Mouse (Mus musculus) gastrocnemius, postnatal 10 days (tissue): Measurements from ENCODE around the gene Krtap16-1. TPM values are rescaled to one million over a fixed set of nuclear protein-coding genes. Genes with fewer than 3 reads are reported as not detected.

Experiments used
- DNase-seq: peaks from one replicate; pipeline ENCODE4 v3.0.0; 2021; ENCODE audit warnings: mixed read lengths
- total RNA-seq, 2 experiments: library from RNA; stranded (reverse); gene quantifications; 2 replicates each; pipeline ENCODE4 v1.2.3; 2021

Gene Krtap16-1
- total RNA-seq, 2 experiments from 2014 or later, result not detected

- no peak for DNase-seq
These were observed 38.2 kb downstream of the Krtap16-1 start, which contains the start of gene Krtap9-5 for GRCm38 (mm10) chr11:99948175-99948574. TSS of gene Krtap9-5 (plus strand) at chr11:99948475.

GRCm38 (mm10) chr11:99937751-99938264 lies 48.6 kb downstream of the Krtap16-1 start:
- DNase-seq, result no peak

- DNase-seq, result no peak
These were observed 50.4 kb downstream of the Krtap16-1 start, which contains the start of gene Krtap31-2 for GRCm38 (mm10) chr11:99935991-99936390. TSS of gene Krtap31-2 (plus strand) at chr11:99936291.

Other genes with a start within 250 kb of the Krtap16-1 start
- not detected for gene Gm11595, start 213.7 kb downstream of the Krtap16-1 start, total RNA-seq
- gene Krtap4-8, start 205.9 kb downstream of the Krtap16-1 start, total RNA-seq, result not detected
- under 1 TPM in 1 of 2 experiments, not detected in 1; 0.23 TPM for gene Krtap4-9, start 201.4 kb downstream of the Krtap16-1 start, total RNA-seq
- not detected for gene Gm11596, start 193.1 kb downstream of the Krtap16-1 start, total RNA-seq
- not detected for gene Gm11569, start 187.7 kb downstream of the Krtap16-1 start, total RNA-seq
- gene Gm11554, start 182.2 kb downstream of the Krtap16-1 start, total RNA-seq, result not detected
- not detected for gene Krtap4-13, start 176.7 kb downstream of the Krtap16-1 start, total RNA-seq
- not detected for gene Gm11564, start 170.9 kb downstream of the Krtap16-1 start, total RNA-seq
- gene 2300003K06Rik, start 148.5 kb downstream of the Krtap16-1 start, total RNA-seq, result not detected
- gene Krtap4-16, start 135.0 kb downstream of the Krtap16-1 start, total RNA-seq, result not detected
- gene Gm11568, start 128.7 kb downstream of the Krtap16-1 start, total RNA-seq, result not detected
- gene Gm11559, start 122.1 kb downstream of the Krtap16-1 start, total RNA-seq, result not detected
- not detected for gene Krtap9-1, start 113.2 kb downstream of the Krtap16-1 start, total RNA-seq
- gene Gm11567, start 107.4 kb downstream of the Krtap16-1 start, total RNA-seq, result not detected
- not detected for gene Krtap31-1, start 78.7 kb downstream of the Krtap16-1 start, total RNA-seq
- gene Gm11565, start 71.8 kb downstream of the Krtap16-1 start, total RNA-seq, result not detected
- gene Krtap31-2, start 50.3 kb downstream of the Krtap16-1 start, total RNA-seq, result not detected
- gene Krtap9-5, start 38.1 kb downstream of the Krtap16-1 start, total RNA-seq, result not detected
- not detected for gene Krtap29-1, start 7.5 kb downstream of the Krtap16-1 start, total RNA-seq
- gene Krtap17-1, start 7.4 kb upstream of the Krtap16-1 start, total RNA-seq, result not detected
- not detected for gene Krt33a, start 29.6 kb upstream of the Krtap16-1 start, total RNA-seq
- gene Krt33b, start 43.3 kb upstream of the Krtap16-1 start, total RNA-seq, result under 1 TPM; 0.38 to 0.45 TPM
- not detected for gene Krt34, start 55.0 kb upstream of the Krtap16-1 start, total RNA-seq
- gene Krt31, start 64.0 kb upstream of the Krtap16-1 start, total RNA-seq, result not detected
- gene Krt32, start 101.6 kb upstream of the Krtap16-1 start, total RNA-seq, result not detected
- not detected for gene Krt35, start 109.6 kb upstream of the Krtap16-1 start, total RNA-seq
- gene Krt36, start 119.0 kb upstream of the Krtap16-1 start, total RNA-seq, result not detected
- not detected for gene Krt13, start 135.0 kb upstream of the Krtap16-1 start, total RNA-seq
- gene Krt15, start 149.3 kb upstream of the Krtap16-1 start, total RNA-seq, result not detected
- gene Krt19, start 162.1 kb upstream of the Krtap16-1 start, total RNA-seq, result 1 to 10 TPM in 1 of 2 experiments, under 1 TPM in 1; 0.45 to 1.4 TPM
- gene Krt9, start 206.6 kb upstream of the Krtap16-1 start, total RNA-seq, result not detected
- gene Krt14, start 221.0 kb upstream of the Krtap16-1 start, total RNA-seq, result not detected